Mouse (Mus musculus) cerebellum, adult 18-20 months (tissue): ENCODE results near the gene Oaf.

ENCODE experiments used
- DNase-seq, 2 experiments: peaks; one replicate each; pipeline ENCODE4 v3.0.0; 2021

Oaf gene

GRCm38 (mm10) chr9:43242432-43242831, 2.7 kb upstream of the Oaf start:
- no peak for DNase-seq

DNA sequence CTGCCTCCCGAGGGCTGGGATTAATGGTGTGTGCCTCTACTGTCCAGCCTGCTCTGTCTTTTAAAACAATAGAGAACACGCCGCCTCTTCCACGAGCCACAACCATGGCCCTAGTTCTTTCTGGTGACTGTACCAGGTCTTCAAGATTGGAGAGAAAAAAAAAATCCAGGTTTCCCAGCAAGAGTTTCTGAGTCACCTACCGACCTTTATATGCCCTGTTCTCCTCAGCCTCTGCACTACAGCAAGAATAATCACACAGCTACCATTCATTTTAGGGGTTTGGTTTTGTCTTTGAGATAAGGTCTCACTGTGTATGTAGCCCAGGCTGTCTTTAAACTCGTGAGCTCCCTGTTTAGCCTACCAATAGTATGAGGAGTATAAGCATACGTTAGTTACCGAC, 2.3 kb upstream of the Oaf start:
- no peak for DNase-seq

DNA sequence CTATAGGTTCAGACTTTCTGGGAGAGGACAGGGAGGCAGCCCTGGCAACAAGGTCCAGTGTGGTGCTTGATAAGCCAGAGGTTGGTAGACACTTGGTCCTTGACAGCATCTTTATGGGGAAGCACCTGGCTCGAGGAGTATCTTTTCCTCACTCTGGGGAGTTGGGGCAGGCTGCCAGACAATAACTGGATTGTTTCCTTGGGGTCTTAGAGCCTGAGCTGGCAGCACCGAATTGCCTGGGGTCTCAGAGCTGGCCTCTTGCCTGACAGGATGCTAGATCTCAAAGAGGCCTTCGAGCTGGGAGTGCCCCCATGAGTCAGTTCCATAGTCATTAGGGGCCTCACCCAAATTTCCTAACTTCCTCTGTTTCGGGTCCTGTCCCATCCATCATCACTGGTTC, 1.6 kb upstream of the Oaf start:
- no peak for DNase-seq

- DNase-seq: no peak
Measured at GRCm38 (mm10) chr9:43240594-43240900, 836 bp upstream of the Oaf start.

- DNase-seq: no peak
Measured at GRCm38 (mm10) chr9:43238631-43239545, 823 bp downstream of the Oaf start.

GRCm38 (mm10) chr9:43238167-43238566, 1.5 kb downstream of the Oaf start:
- DNase-seq: no peak

DNA sequence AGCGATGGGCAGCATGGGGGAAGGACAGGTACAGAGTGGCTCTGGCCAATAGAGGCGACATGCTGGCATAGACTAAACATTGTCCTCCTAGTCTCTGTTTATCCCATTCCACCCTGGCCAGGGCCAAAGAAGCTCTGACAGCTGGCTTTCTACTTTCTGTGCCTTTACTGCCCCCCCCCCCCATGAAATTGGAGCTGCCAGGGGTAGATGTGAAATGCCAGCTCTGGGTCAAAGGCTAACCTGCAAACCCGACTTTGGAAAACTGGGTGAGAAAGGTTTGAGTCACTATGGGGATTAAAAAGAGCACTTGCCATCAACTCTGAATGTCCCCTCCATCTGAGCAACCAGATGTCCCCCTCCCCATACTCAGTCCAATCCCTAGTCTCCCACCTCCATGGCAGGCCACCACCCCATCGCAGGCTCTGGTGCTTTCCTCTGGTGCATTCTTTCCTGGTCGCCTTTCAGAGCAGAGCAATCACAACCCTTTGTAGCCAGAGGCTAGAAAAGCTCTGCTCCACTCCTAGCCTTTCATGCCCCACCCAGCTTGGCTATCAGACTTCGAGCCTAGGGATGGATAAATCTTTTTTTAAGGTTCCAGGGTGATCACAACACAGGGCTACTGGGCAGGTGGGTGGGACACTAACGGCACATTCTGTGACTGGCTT, 2.5 kb downstream of the Oaf start:
- DNase-seq: no peak

GRCm38 (mm10) chr9:43236576-43236975, 3.1 kb downstream of the Oaf start:
- no peak for DNase-seq

DNA sequence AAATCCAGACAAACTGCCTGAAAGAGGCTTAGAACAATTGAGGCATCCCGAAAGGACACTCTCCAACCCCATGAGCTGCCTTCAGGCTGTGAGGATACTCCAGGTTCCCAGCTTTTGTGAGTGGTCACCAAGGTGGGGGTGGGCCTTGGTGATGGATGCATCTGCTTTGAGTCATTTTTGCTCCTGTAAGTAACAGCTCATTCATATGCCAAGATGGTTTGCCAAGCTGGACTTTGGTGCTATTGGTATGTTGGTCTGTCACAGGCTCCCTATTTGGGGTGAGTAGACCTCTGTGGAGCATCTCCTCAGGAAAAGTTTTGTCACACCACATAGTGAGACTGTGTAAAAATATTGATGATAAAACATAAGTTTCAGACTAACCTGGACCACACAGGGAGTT, 3.6 kb downstream of the Oaf start:
- DNase-seq: no peak

DNA sequence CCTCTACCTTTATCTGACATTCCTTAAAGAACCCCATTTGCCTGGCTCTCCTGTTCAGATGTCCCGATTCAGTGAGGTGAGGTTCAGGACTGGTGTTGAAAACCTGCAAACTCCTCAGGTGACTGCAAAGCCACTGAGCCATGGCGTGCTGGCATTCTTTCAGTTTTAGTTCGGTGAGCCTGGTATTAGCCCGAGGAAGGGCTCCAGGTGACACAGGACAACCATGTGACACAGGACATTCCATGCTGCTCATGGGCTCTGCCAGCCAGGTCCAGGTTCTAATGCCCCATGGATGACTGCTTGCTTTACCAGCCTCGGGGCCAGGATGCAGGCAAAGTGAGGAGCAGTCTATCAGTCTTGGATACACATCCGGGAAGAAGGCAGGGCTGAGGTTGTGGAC, 4.4 kb downstream of the Oaf start:
- no peak for DNase-seq

DNA sequence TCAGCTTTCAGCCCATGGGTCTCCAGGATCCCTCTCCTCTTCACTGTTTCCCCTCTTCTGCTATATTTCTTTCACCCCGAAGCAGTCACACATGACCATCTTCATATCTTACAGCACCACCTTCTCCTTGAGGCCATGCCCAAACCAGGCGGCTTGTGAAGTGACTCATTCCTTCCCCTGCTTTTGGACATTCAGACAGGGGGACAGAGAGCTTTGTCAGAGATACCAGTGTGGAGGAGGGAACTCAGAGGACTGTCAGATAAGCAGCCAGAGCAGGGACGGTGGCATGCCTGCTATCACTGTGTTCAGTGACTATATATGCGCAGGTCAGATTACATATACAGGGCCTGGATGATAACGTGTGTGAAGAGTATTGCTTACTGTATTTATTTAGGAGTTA, 5.2 kb downstream of the Oaf start:
- DNase-seq: no peak

GRCm38 (mm10) chr9:43233515-43233914, 6.2 kb downstream of the Oaf start:
- DNase-seq: no peak

DNA sequence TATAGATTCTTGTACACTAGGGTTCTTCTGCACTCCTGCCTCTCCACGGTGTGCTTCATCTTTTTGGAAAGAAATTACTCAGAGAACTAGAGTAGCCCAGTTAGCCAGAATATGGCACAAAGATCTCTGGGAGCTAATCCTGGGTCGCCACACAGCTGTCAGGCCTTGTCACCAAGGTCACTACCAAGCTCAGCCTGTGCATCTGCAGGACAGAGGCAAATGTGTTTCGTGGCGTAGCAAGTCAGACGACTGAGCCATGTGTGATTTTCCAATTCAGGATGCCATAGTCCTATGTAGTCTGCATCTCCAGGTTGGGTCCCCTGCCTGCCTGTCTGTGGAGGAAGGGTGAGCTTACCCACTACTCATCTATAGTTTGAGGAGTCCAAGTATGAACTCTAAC, 6.7 kb downstream of the Oaf start:
- DNase-seq: no peak

- no peak for DNase-seq
Measured at GRCm38 (mm10) chr9:43232286-43232685, 7.4 kb downstream of the Oaf start.

- DNase-seq: no peak
Measured at GRCm38 (mm10) chr9:43231805-43232204, 7.9 kb downstream of the Oaf start.

GRCm38 (mm10) chr9:43230886-43231285, 8.8 kb downstream of the Oaf start:
- no peak for DNase-seq

- no peak for DNase-seq
Measured at GRCm38 (mm10) chr9:43229962-43230361, 9.7 kb downstream of the Oaf start.

DNA sequence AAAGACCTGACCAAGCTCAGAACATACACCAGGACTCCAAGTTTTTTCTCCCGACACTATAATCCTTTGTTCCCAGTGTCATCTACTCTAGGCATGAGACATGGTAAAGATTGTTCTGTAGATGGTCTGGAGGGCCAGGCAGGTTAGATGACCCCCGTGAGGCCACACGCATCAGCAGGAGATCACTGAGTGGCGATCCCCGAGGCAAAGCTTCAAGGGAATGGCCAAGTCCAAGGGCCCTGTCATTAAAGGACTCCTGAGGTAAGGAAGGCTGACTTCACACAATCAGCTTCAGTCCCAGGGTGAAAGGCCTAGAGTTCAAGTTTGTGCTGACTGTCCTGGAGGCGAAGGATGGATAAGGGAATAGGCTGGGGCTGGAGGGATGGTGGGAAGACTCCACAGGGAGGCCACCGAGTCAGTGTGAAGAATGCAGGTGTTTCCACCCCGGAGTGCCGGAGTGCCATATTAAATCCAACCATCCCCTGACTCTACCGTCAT, 10.3 kb downstream of the Oaf start:
- DNase-seq: no peak

GRCm38 (mm10) chr9:43228745-43229144, 11.0 kb downstream of the Oaf start:
- no peak for DNase-seq

GRCm38 (mm10) chr9:43227626-43228025, 12.1 kb downstream of the Oaf start:
- DNase-seq: no peak

DNA sequence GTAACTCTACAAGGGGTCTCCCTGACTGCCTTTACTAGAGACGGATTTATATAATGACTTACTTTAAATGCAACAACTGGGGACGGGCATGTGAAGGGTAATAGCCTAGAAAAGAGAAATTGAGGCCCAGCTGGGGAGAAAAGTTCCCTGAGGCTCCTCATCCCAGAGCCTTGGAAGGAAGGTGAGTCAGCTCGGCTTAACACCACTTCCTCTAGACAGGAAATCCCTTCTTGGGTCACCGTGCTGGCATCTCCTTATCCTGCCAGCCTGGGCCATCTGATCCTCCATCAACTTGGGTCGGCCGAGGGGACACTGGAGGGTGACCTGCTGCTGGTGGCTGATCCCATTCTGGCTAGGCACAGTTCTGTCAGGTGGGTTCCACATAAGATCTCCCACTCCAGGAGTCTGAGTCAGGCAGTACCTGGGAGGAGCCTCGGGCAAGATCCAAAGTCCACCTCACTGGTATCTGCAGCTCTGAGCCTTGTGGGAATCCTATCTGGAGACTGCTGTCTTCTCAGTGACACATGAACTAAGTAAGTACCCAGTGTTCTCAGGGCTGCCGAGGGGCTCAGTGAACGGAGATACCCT, 13.0 kb downstream of the Oaf start:
- DNase-seq: no peak

DNA sequence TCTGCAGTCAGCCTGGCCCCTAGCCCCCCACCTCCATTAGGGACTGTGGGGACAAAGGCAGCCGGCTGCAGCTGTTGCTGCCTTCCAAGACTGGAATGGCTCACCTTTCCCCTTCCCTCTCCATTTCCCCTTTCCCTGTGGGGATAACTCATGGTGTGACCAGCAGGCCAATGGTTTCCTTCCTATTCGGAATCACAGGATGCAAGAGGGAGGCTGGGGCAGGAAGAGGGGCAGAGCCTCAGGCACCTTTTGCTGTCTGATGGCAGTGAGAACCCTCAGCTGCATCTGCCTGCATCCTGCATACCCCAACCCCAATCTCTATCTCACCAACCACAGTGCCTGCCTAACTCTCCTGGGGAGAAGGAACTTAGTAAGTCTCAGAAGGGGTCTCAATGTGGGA, 14.2 kb downstream of the Oaf start:
- DNase-seq: no peak

DNA sequence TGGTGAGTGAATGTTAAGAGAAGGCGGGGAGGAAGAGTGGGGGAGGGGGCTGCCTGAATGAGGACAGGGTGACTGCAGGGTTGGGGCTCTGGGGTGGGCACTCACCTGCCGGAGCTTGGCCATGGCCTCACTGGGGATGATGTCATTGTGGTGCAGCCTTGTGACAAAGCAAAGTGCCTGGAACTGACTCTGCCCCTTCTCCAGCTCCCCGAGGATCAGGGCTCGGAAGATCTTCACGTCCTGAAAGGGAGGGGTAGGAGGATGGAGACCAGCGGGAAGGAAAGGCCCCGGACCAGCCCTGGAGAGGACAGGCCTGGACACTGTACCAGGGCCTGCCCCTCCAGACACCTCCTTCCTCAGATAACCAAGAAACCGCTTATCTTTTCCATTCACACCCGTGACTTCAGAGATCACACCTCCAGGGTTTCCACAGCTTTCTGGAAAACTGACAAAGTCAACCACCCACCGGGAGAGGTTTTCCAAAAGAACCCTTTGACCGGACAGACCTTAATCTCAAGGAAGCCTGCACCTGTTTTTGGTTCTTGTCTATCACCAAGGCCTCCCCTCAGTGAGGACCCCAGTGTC, 14.8 kb downstream of the Oaf start:
- DNase-seq: no peak

- no peak for DNase-seq
Measured at GRCm38 (mm10) chr9:43222429-43222715, 17.3 kb downstream of the Oaf start.
